In the genomic region with DNA sequence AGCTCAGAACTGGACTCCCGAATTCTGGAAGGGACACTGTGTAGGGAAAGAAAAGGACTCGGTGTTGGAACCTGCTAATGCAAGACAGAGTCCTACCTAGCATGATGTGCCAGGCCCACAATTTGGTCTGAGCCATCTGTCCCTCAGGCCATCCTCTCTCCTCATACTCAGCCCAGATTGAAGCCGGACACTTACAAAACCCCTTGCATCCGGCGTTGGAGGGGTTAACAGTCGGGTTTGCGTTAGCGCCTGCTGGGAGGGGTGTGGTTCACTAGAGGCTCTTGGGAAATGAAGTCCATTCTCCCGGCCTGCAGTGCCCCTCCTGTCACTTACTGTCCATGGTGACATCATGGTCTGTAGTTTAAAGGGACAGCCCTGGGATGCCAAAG, we compare ENCODE assay signal across 7 mouse cellular contexts. TPM values are rescaled to one million over a fixed set of nuclear protein-coding genes. Genes with fewer than 3 reads are reported as not detected.
DNase-seq lines count a peak whose midpoint lies in the region; ATAC-seq lines count a peak whose summit lies in the region.

No protein-coding gene starts in this region.

- WGBS in embryonic facial prominence, embryonic 12.5 days: under 1% methylated on average over 9 of the region's 9 CpGs
- 0% methylated on average over 9 of the region's 9 CpGs for WGBS in limb, embryonic 11.5 days
- 0% methylated on average over 9 of the region's 9 CpGs for WGBS in midbrain, embryonic 14.5 days

- peak; percentile 71 for ATAC-seq in embryonic facial prominence, embryonic 12.5 days (ENCODE audit: insufficient number of reproducible peaks, insufficient read depth, low FRiP score, low TSS enrichment)
- peak; percentile 73 for ATAC-seq in limb, embryonic 11.5 days (ENCODE audit: insufficient number of reproducible peaks, low FRiP score, low TSS enrichment, low read depth)
- ATAC-seq in midbrain, embryonic 14.5 days (ENCODE audit: low FRiP score, low TSS enrichment): peak; percentile 89

- peak overlapping the region; percentile 65 for H3K4me2 ChIP-seq in embryonic facial prominence, embryonic 12.5 days (replicated peaks)
- H3K4me2 ChIP-seq in limb, embryonic 11.5 days (ENCODE audit: low read depth, severe bottlenecking): peak overlapping the region; percentile 72
- H3K4me2 ChIP-seq in midbrain, embryonic 14.5 days (ENCODE audit: low read length): peak overlapping the region; percentile 97

- peak overlapping the region; percentile 79 for H3K9ac ChIP-seq in embryonic facial prominence, embryonic 12.5 days
- H3K9ac ChIP-seq in limb, embryonic 11.5 days (ENCODE audit: low read length): peak overlapping the region; percentile 72
- H3K9ac ChIP-seq in midbrain, embryonic 14.5 days (replicated peaks; ENCODE audit: low read length): peak overlapping the region; percentile 88; the same call in 1 of the 2 replicates

- H3K27me3 ChIP-seq in embryonic facial prominence, embryonic 12.5 days: no peaks in the 10 kb centered on the region
- no peaks in the 10 kb centered on the region for H3K27me3 ChIP-seq in limb, embryonic 11.5 days (ENCODE audit: control insufficient read depth, insufficient read depth, low read length)
- no peaks in the 10 kb centered on the region for H3K27me3 ChIP-seq in midbrain, embryonic 14.5 days (ENCODE audit: control insufficient read depth, insufficient read depth, low read length)

- peak overlapping the region; percentile 72 for H3K4me3 ChIP-seq in embryonic facial prominence, embryonic 12.5 days
- H3K4me3 ChIP-seq in limb, embryonic 11.5 days (ENCODE audit: low read depth, low read length): peak overlapping the region; percentile 74
- peak overlapping the region; percentile 91 for H3K4me3 ChIP-seq in midbrain, embryonic 14.5 days (replicated peaks; ENCODE audit: low read depth, low read length)

- H3K4me1 ChIP-seq in embryonic facial prominence, embryonic 12.5 days: peaks cover 19% of the 10 kb centered on the region
- no peaks in the 10 kb centered on the region for H3K4me1 ChIP-seq in limb, embryonic 11.5 days (ENCODE audit: control insufficient read depth, insufficient read depth, low read length)
- peaks cover 16% of the 10 kb centered on the region for H3K4me1 ChIP-seq in midbrain, embryonic 14.5 days (ENCODE audit: control insufficient read depth, insufficient read depth, low read length)

- peak overlapping the region; percentile 92 for H3K27ac ChIP-seq in embryonic facial prominence, embryonic 12.5 days
- peak overlapping the region; percentile 87 for H3K27ac ChIP-seq in limb, embryonic 11.5 days (replicated peaks; ENCODE audit: low read depth, low read length)
- peak overlapping the region; percentile 91 for H3K27ac ChIP-seq in midbrain, embryonic 14.5 days (replicated peaks; ENCODE audit: low read depth, low read length)

- peaks cover 18% of the 10 kb centered on the region for H3K36me3 ChIP-seq in embryonic facial prominence, embryonic 12.5 days
- no peaks in the 10 kb centered on the region for H3K36me3 ChIP-seq in limb, embryonic 11.5 days (ENCODE audit: control insufficient read depth, insufficient read depth, low read length)
- peaks cover 30% of the 10 kb centered on the region for H3K36me3 ChIP-seq in midbrain, embryonic 14.5 days (ENCODE audit: control insufficient read depth, insufficient read depth, low read length)

- no peaks in the 10 kb centered on the region for H3K9me3 ChIP-seq in embryonic facial prominence, embryonic 12.5 days
- H3K9me3 ChIP-seq in limb, embryonic 11.5 days (ENCODE audit: control insufficient read depth, low read length): no peaks in the 10 kb centered on the region
- no peaks in the 10 kb centered on the region for H3K9me3 ChIP-seq in midbrain, embryonic 14.5 days (ENCODE audit: control insufficient read depth, low read length)

- DNase-seq in adrenal gland, postnatal 25 days: peak; percentile 87
- peak; percentile 99 for DNase-seq in heart, adult 11 months
- DNase-seq in kidney, adult 18-20 months: peak; percentile 88
- DNase-seq in limb, embryonic 11.5 days (ENCODE audit: low spot score): peak; percentile 91
- peak; percentile 96 for DNase-seq in midbrain, embryonic 14.5 days
- peak; percentile 79 to 84 for DNase-seq in spleen, adult 18-20 months

RNA-seq across cellular contexts. Expression of gene Ppp2r5b, which starts 0.4 kb away (rescaled TPM):
- 95.5 and 103 TPM in 2 replicates for total RNA-seq in adrenal gland, postnatal 25 days (2021)
- polyA plus RNA-seq in embryonic facial prominence, embryonic 12.5 days (2016; fragmentation: Nextera tagmentation; extraction: Ambion mirVana): 34.5 and 40.1 TPM in 2 replicates
- polyA plus RNA-seq in limb, embryonic 11.5 days (2014; fragmentation: Nextera tagmentation; extraction: Ambion mirVana): 18.6 and 19.2 TPM in 2 replicates
- 117 and 142 TPM in 2 replicates for polyA plus RNA-seq in midbrain, embryonic 14.5 days (2014; fragmentation: Nextera tagmentation; extraction: Ambion mirVana)

RNA-seq across cellular contexts. Expression of gene Atg2a, which starts 5.4 kb away (rescaled TPM):
- total RNA-seq in adrenal gland, postnatal 25 days (2021): 33.8 and 47.0 TPM in 2 replicates
- polyA plus RNA-seq in embryonic facial prominence, embryonic 12.5 days (2016; fragmentation: Nextera tagmentation; extraction: Ambion mirVana): 11.7 and 12.0 TPM in 2 replicates
- 8.9 and 10.5 TPM in 2 replicates for polyA plus RNA-seq in limb, embryonic 11.5 days (2014; fragmentation: Nextera tagmentation; extraction: Ambion mirVana)
- polyA plus RNA-seq in midbrain, embryonic 14.5 days (2014; fragmentation: Nextera tagmentation; extraction: Ambion mirVana): 13.7 and 15.4 TPM in 2 replicates

RNA-seq across cellular contexts. Expression of gene Gpha2, which starts 9.9 kb away (rescaled TPM):
- total RNA-seq in adrenal gland, postnatal 25 days (2021): 20.1 and 25.8 TPM in 2 replicates
- polyA plus RNA-seq in embryonic facial prominence, embryonic 12.5 days (2016; fragmentation: Nextera tagmentation; extraction: Ambion mirVana): 2.3 and 3.1 TPM in 2 replicates
- 2.0 and 2.4 TPM in 2 replicates for polyA plus RNA-seq in limb, embryonic 11.5 days (2014; fragmentation: Nextera tagmentation; extraction: Ambion mirVana)
- not detected in 2 replicates for polyA plus RNA-seq in midbrain, embryonic 14.5 days (2014; fragmentation: Nextera tagmentation; extraction: Ambion mirVana)

RNA-seq across cellular contexts. Expression of gene Ehd1, which starts 40.5 kb away (rescaled TPM):
- 101 and 126 TPM in 2 replicates for total RNA-seq in adrenal gland, postnatal 25 days (2021)
- 76.6 and 77.6 TPM in 2 replicates for polyA plus RNA-seq in embryonic facial prominence, embryonic 12.5 days (2016; fragmentation: Nextera tagmentation; extraction: Ambion mirVana)
- 56.1 and 59.3 TPM in 2 replicates for polyA plus RNA-seq in limb, embryonic 11.5 days (2014; fragmentation: Nextera tagmentation; extraction: Ambion mirVana)
- 75.0 and 80.1 TPM in 2 replicates for polyA plus RNA-seq in midbrain, embryonic 14.5 days (2014; fragmentation: Nextera tagmentation; extraction: Ambion mirVana)

RNA-seq across cellular contexts. Expression of gene Majin, which starts 51.9 kb away (rescaled TPM):
- 0.76 and 2.9 TPM in 2 replicates for total RNA-seq in adrenal gland, postnatal 25 days (2021)
- not detected in 2 replicates for polyA plus RNA-seq in embryonic facial prominence, embryonic 12.5 days (2016; fragmentation: Nextera tagmentation; extraction: Ambion mirVana)
- polyA plus RNA-seq in limb, embryonic 11.5 days (2014; fragmentation: Nextera tagmentation; extraction: Ambion mirVana): not detected in 2 replicates
- not detected in 2 replicates for polyA plus RNA-seq in midbrain, embryonic 14.5 days (2014; fragmentation: Nextera tagmentation; extraction: Ambion mirVana)

Comparison
In these comparisons a context has a peak if more than half of its experiments do, and no peak if none do; other contexts are left out.
1. Peak in every context shown above with its lines: DNase-seq, ATAC-seq, H3K4me3 ChIP-seq and H3K27ac ChIP-seq.